Mouse (Mus musculus): ENCODE results near the gene Kdm1a.

The Kdm1a gene

DNA sequence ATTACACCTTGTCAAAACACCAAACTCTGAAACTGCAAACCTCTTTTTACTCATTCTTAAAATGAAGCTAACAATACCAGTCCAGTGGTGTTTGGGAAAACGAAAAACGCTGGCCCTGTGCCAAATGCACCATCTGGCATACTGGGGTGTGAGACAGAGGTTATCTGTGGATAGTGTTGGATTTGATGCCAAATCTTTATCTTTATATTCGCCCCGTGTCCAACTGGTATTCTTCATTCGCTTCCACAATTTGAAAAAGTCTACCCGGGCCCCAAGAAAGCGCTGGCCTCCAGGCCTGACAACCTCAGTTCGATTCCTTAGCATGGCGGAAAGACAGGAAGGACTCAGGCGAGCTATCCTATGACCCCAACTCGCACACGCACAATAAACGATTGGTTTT lies 1.0 kb downstream of the Kdm1a start:
- DNase-seq = peak; percentile 47

GRCm38 (mm10) chr4:136600536-136600935 lies 2.0 kb downstream of the Kdm1a start:
- no peak for DNase-seq

- DNase-seq = no peak
Measured at GRCm38 (mm10) chr4:136599869-136600268, 2.7 kb downstream of the Kdm1a start.

DNA sequence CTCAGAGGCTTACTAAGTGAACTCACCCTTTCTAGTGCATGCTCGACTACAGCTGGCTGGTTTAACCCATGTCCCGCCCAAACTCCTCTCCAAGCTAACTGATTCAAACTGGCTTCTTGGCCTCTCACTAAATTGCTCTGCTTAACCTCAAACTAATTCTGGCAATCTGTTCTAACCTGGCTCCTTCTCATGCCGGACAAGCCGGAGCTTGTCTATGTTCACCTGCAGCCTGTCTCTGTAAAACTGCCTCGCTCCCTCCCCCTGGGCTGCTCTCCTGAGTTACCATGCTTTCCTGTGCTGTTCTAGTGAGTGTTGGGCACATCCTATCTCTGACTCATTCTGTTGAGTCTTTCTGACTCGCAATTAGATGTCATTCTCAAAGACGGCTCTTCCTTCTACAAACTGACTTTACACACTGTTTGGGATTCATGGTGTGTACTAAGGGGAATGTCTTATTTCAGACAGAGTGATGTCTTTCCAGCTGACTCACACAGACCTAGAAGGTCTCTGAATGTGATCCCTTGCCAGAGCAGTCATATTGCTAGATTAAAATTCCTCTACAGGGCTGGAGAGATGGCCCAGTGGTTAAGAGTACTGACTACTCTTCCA lies 4.2 kb downstream of the Kdm1a start:
- DNase-seq = no peak

DNA sequence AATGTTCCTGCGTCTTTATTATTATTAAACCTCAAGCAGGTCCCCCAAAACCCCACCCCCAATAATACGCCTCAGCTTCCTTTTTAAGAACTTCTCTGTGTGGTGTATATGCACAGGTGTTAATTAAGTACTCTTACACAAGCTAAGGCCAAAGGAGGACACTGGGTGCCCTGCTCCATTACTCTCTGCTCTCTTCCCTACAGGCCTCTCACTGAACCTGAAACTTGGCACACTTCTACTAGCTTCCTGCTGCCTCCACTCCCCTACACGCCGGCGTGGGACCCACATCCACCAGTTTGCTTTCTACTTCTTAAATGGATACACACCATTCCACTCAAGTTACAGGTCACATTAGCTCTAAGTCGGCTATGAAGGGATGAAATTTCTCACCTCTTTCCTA lies 7.3 kb downstream of the Kdm1a start:
- DNase-seq = no peak

- no peak for DNase-seq
Measured at GRCm38 (mm10) chr4:136594006-136594405, 8.5 kb downstream of the Kdm1a start.

DNA sequence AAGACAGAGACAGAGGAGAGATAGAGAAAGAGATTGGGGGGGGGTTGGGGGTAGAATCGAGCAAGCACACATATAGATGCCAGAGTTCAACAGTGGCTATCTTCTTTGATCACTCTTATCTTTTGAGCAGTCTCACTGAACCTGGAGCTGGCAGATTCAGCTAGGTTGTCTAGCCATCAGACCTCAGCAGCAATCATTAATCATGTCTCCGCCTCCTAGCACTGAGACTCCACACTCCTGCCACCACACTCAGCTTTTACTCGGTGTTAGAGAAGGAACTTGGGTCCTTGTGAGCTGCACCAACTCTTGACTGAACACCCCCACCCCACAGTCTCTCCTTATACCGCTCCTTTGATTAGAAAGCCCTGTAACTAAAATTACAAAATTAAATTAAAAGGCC lies 10.4 kb downstream of the Kdm1a start:
- DNase-seq = no peak

GRCm38 (mm10) chr4:136588003-136588402 lies 14.5 kb downstream of the Kdm1a start:
- no peak for DNase-seq

DNA sequence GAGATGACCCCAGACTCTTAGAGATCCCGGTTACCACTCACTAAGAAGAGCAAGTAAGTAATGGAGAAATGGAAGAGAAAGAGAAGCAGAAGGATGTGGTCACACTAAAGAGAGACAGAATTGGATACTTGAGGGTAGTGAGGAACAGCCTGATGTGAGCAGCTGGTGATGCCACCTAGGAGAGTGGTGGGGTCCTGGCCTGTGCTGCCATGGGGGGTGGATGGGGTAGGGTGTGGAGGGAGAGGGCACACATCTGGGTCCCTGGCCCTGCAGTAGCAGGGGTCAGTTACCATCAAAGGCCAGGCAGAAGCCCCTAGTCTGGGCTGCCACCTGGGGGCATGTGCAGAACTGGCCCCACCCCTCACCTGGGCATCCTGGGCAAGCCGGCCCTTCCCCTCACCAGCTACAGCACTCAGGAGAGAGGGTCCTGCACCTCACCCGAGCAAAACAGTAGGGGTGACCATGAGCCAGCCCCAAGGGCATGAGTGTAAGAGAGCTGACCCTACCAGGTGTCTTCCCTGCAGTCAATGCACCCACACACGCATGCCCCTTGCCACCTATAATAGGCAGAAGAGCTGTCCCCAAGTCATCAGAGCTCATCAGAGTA lies 15.2 kb downstream of the Kdm1a start:
- DNase-seq = no peak

GRCm38 (mm10) chr4:136581885-136582284 lies 20.6 kb downstream of the Kdm1a start:
- DNase-seq = no peak

DNA sequence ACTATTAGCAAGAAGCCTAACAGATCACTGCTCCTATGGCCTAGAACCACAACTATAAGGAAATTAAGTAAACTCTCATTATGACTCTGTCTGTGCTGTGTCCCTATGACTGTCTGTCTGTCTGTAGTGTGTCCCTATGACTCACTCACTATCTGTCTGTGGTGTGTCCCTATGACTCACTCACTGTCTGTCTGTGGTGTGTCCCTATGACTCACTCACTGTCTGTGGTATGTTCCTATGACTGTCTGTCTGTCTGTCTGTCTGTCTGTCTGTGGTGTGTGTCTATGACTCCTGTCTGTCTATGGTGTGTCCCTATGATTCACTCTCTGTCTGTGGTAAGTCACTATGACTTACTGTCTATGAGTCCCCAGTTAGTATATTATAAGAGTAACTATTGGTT lies 32.5 kb downstream of the Kdm1a start:
- DNase-seq = no peak

- no peak for DNase-seq
Measured at GRCm38 (mm10) chr4:136568629-136569028, 33.9 kb downstream of the Kdm1a start.

DNA sequence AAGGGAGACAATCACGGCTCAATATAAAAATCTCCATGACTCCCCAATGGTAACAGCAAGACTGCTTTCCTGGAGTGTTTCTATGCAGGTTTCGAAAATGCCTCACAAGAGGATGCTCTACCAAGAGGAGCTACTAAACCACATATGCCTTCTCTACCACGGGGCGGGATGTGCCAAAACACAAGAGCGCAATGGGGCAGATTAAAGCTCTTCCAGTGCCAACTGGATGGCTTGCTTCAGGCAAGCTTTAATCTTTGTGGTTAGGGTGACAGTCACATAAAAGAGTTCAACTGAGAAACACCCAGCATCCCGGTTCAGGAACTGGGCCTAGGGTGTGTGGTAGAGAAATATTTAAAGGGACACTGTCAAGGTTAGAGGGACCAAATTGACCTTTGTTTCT lies 39.8 kb downstream of the Kdm1a start:
- DNase-seq = no peak

DNA sequence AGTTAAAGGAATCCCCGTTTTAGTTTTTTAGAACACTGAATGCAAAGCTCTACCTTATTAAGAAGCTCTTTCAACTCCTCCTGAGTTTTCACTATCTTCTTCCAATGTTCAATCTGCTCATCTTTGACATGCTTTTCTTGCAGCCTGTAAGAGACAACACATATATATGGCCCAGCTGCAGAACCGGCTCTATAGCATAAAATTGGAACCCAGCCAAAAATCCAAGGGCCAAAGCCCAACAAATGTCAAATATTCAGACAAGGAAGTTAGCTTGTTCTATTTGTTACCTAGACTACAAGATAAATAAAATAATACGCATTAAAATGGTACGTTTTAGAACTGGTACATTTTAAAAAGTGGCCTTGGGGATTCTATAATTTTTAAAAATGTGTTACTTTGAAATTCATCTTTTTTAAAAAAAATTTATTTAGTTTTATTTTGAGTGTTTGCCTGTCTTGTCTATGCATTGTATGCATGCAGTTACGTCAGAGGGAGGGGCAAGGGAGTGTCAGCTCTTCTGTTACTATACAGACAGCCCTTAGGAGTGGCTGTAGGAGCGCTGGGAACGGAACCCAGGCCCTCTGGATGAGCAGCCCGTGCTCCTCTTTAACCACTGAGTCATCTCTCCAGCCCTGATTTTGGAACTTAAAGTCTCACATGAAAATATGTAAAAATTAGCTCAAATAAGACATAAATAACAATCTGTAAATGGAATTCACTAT lies 42.1 kb downstream of the Kdm1a start:
- DNase-seq = no peak

DNA sequence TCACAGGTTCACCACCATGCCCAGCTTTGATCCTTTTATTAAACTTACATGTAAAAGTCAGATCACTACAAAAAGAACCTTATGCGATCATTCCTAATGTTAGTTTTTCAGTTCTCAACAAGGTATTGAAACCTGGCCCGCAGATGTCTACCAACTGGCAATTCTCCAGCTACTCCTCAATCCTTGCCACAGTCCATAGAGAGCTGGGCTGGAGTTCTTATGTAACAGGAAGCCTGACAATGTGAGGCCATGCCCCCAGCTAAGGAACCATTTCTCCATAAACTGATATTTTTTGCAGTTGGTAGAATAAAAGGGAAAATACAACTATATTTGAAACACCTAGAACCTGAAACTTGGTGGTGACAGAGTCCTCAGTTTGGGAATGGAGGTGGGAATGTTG lies 42.8 kb downstream of the Kdm1a start:
- no peak for DNase-seq

DNA sequence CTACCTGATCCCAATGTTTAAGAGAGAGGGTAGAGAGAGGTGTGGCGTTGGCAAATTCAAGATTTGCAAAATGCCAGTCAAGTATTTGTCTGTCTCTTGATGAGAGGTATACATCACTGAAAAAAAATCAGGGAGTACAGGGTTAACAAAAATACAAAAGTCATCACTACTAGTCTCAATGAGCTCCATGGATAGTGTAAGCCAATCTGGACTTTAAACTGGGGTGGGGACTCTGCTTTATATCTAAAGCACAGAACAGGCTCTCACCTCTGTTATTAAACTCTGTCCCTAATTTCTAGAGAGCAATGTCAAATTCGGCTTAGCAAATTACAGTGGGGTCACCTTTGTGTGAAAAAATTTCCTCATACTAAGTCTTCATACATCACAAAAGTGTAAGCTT lies 44.9 kb downstream of the Kdm1a start:
- DNase-seq = no peak

DNA sequence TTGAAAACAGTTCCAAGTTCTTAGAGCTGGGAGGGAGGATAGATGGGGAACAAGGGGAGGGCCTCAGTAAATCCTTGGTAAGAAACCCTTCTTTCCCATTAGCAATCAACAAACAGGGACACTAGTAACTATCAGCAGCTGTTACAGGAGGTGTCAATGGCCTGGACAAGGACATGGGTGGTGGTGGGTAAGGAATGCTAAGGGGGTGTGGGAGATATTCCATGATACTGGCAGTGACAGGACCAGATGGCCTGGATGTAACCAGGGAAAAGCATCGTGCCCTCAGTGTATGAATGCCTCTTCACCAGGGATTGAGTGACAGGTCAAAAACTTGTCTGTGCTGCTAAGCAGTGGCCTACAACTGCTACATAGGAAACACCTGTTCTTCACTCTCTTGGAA lies 49.4 kb downstream of the Kdm1a start:
- no peak for DNase-seq

- peak; percentile 21 for DNase-seq
Measured at GRCm38 (mm10) chr4:136548381-136548801, 54.1 kb downstream of the Kdm1a start.

DNA sequence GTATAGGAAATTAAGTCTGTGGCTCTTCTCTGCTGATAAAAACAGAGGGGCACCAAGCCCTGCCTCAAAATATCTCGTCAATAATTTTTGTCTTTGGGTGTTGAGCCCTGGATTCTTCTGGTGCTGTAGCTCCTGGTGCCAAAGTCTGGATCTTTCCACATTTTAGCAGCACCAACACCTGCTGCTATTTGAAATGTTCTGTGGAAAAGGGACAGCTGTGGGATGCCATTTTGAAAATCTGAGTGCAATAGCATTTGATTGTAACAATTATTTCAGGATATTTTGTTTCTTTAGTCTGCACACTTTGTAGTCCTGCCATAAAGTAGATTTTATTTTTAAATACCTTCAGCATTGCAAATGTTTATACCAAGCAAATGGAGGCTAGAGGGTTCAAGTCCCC lies 54.8 kb downstream of the Kdm1a start:
- DNase-seq = no peak

GRCm38 (mm10) chr4:136546279-136547045 lies 56.1 kb downstream of the Kdm1a start:
- no peak for DNase-seq

DNA sequence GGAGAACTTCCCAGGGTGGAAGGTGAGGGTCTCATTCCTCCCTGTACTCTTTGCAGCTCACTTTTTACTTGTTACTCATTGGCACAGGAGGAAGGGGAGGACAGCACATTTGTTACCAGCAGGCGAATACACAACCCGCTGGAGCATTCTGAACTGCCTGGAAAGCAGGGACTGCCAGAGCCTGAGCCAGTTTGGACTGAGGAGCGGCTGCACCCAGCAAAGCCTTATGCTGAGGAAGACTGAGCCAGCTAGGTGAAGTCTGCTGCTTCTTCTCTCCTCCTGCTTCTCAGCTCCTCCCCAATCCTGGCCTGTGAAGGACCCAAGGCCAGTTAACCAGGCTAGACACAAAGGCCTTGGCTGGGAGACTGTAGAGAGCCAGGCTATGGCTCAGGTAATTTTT lies 57.4 kb downstream of the Kdm1a start:
- no peak for DNase-seq

GRCm38 (mm10) chr4:136526412-136526811 lies 76.1 kb downstream of the Kdm1a start:
- DNase-seq = peak; percentile 64

DNA sequence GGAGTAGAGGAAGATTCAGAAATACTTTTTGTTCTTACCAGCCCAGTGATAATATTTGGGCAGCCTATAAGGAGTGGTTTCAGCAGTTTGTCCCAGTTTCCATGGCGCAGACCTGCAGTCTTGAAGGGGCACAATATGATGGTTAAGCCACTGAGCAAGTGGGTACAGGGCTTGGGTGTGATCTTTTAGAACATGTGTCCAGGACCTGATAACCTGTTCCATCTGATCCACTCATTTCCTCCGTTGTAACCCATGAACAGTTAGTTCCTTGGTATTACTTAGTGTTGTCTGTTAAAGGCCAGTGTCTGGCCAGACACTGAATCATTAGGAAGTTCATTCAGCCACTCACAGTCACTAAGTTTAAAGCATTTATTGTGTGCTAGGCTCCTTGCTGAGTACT lies 78.2 kb downstream of the Kdm1a start:
- no peak for DNase-seq

DNA sequence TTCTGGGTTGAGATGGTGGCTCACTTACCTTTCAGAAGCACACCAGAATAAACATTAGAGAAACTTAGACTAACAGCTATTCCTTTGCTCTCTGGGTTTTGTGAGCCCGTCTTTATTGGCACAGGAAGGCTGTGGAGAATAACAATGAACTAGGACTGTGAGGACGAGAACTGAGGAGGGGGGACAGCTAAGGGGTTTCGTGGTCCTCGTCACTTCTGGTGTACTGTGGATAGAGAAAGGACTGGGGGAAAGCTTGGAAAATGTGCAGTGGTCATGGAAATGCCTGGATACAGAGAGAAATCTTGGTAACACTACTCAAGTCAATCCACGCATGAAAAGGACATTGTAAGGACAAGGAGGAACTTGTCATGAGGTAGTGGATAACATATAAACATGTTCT lies 80.6 kb downstream of the Kdm1a start:
- DNase-seq = no peak

Measured in kidney, adult 18-20 months (tissue).